Comparison of ENCODE assay signal across 8 mouse cellular contexts in genomic region chr11:102603496-102603850, GRCm38 (mm10). TPM values are rescaled to one million over a fixed set of nuclear protein-coding genes. Genes with fewer than 3 reads are reported as not detected.
DNase-seq lines count a peak whose midpoint lies in the region; ATAC-seq lines count a peak whose summit lies in the region.

No protein-coding gene starts in this region.

- peak overlapping the region; percentile 87 for H3K4me3 ChIP-seq in embryonic facial prominence, embryonic 10.5 days
- H3K4me3 ChIP-seq in heart, embryonic 16.5 days (ENCODE audit: low read length) = peak overlapping the region; percentile 62
- H3K4me3 ChIP-seq in midbrain, embryonic 10.5 days = peak overlapping the region; percentile 75

- H3K27ac ChIP-seq in embryonic facial prominence, embryonic 10.5 days (replicated peaks) = peak overlapping the region; percentile 99
- H3K27ac ChIP-seq in heart, embryonic 16.5 days (ENCODE audit: low read length) = peak overlapping the region; percentile 96
- peak overlapping the region; percentile 97 for H3K27ac ChIP-seq in midbrain, embryonic 10.5 days (replicated peaks)

- H3K27me3 ChIP-seq in embryonic facial prominence, embryonic 10.5 days (replicated peaks; ENCODE audit: low read depth, poor library complexity, severe bottlenecking) = peaks cover 10% of the 10 kb centered on the region
- H3K27me3 ChIP-seq in heart, embryonic 16.5 days (ENCODE audit: control insufficient read depth, insufficient read depth, low read length) = no peaks in the 10 kb centered on the region
- H3K27me3 ChIP-seq in midbrain, embryonic 10.5 days (ENCODE audit: low read depth, poor library complexity, severe bottlenecking) = peaks cover 34% of the 10 kb centered on the region

- no peaks in the 10 kb centered on the region for H3K9me3 ChIP-seq in embryonic facial prominence, embryonic 10.5 days
- H3K9me3 ChIP-seq in heart, embryonic 16.5 days (replicated peaks; ENCODE audit: control insufficient read depth, low read length) = no peaks in the 10 kb centered on the region
- H3K9me3 ChIP-seq in midbrain, embryonic 10.5 days (replicated peaks) = no peaks in the 10 kb centered on the region

- H3K4me2 ChIP-seq in heart, embryonic 16.5 days (ENCODE audit: low read depth, low read length) = peak overlapping the region; percentile 77

- peak; percentile 63 for ATAC-seq in heart, embryonic 16.5 days (replicated peaks; ENCODE audit: extremely low read depth, insufficient read depth, low FRiP score)

- H3K9ac ChIP-seq in heart, embryonic 16.5 days (ENCODE audit: low read length) = peak overlapping the region; percentile 77

- peak; percentile 16 to 46 for DNase-seq in layer of hippocampus, postnatal 14 days (ENCODE audit: low spot score in 2 of 2)
- no peak for DNase-seq in layer of hippocampus, postnatal 36 days
- no peak for DNase-seq in embryonic facial prominence, embryonic 10.5 days (ENCODE audit: low spot score)
- DNase-seq in kidney, postnatal 36 days = peak; percentile 64 to 69
- DNase-seq in midbrain, embryonic 10.5 days (ENCODE audit: low spot score) = peak; percentile 84
- DNase-seq in urinary bladder, postnatal 36 days (ENCODE audit: low spot score in 2 of 2) = peak; percentile 44 to 64
- no peak for DNase-seq in thymus, adult 18-20 months

- H3K4me1 ChIP-seq in embryonic facial prominence, embryonic 10.5 days = peaks cover 26% of the 10 kb centered on the region
- peaks cover 8% of the 10 kb centered on the region for H3K4me1 ChIP-seq in heart, embryonic 16.5 days (ENCODE audit: control insufficient read depth, insufficient read depth, low read length)
- peaks cover 58% of the 10 kb centered on the region for H3K4me1 ChIP-seq in midbrain, embryonic 10.5 days

- H3K36me3 ChIP-seq in embryonic facial prominence, embryonic 10.5 days (replicated peaks) = peaks cover 8% of the 10 kb centered on the region
- H3K36me3 ChIP-seq in heart, embryonic 16.5 days (ENCODE audit: control insufficient read depth, insufficient read depth) = no peaks in the 10 kb centered on the region
- H3K36me3 ChIP-seq in midbrain, embryonic 10.5 days = peaks cover 3% of the 10 kb centered on the region; the same call in 1 of the 2 replicates

- 1% methylated on average over 10 of the region's 10 CpGs for WGBS in embryonic facial prominence, embryonic 10.5 days
- WGBS in heart, embryonic 16.5 days = 2% methylated on average over 10 of the region's 10 CpGs
- WGBS in midbrain, embryonic 10.5 days = 2% methylated on average over 10 of the region's 10 CpGs

RNA-seq across cellular contexts. Expression of gene Fzd2, which starts 0.7 kb away (rescaled TPM):
- 1 to 10 TPM; 8.5 to 9.4 TPM for total RNA-seq in layer of hippocampus, postnatal 14 days (2021)
- 1 to 10 TPM; 6.3 to 8.9 TPM for total RNA-seq in layer of hippocampus, postnatal 36 days (2021)
- polyA plus RNA-seq in embryonic facial prominence, embryonic 10.5 days (2016; fragmentation: Nextera tagmentation; extraction: Ambion mirVana) = 45.8 and 49.0 TPM in 2 replicates
- 12.4 and 15.6 TPM in 2 replicates for polyA plus RNA-seq in heart, embryonic 16.5 days (2015; fragmentation: Nextera tagmentation; extraction: Ambion mirVana)
- polyA plus RNA-seq in midbrain, embryonic 10.5 days (2016; fragmentation: Nextera tagmentation; extraction: Ambion mirVana) = 26.5 and 27.9 TPM in 2 replicates

RNA-seq across cellular contexts. Expression of gene Gm11627, which starts 24.2 kb away (rescaled TPM):
- total RNA-seq in layer of hippocampus, postnatal 14 days (2021) = 1 to 10 TPM; 6.4 to 6.9 TPM
- total RNA-seq in layer of hippocampus, postnatal 36 days (2021) = 1 to 10 TPM in 1 of 2 experiments, under 1 TPM in 1; 0.90 to 3.2 TPM
- polyA plus RNA-seq in embryonic facial prominence, embryonic 10.5 days (2016; fragmentation: Nextera tagmentation; extraction: Ambion mirVana) = 5.3 and 6.2 TPM in 2 replicates
- polyA plus RNA-seq in heart, embryonic 16.5 days (2015; fragmentation: Nextera tagmentation; extraction: Ambion mirVana) = 9.5 and 13.6 TPM in 2 replicates
- polyA plus RNA-seq in midbrain, embryonic 10.5 days (2016; fragmentation: Nextera tagmentation; extraction: Ambion mirVana) = 11.1 and 12.6 TPM in 2 replicates

RNA-seq across cellular contexts. Expression of gene Gpatch8, which starts 47.3 kb away (rescaled TPM):
- total RNA-seq in layer of hippocampus, postnatal 14 days (2021) = 10 to 100 TPM; 51.4 to 54.4 TPM
- 10 to 100 TPM; 44.1 to 58.6 TPM for total RNA-seq in layer of hippocampus, postnatal 36 days (2021)
- 74.6 and 76.7 TPM in 2 replicates for polyA plus RNA-seq in embryonic facial prominence, embryonic 10.5 days (2016; fragmentation: Nextera tagmentation; extraction: Ambion mirVana)
- polyA plus RNA-seq in heart, embryonic 16.5 days (2015; fragmentation: Nextera tagmentation; extraction: Ambion mirVana) = 33.9 and 39.2 TPM in 2 replicates
- polyA plus RNA-seq in midbrain, embryonic 10.5 days (2016; fragmentation: Nextera tagmentation; extraction: Ambion mirVana) = 65.5 and 73.8 TPM in 2 replicates

Comparison
In these comparisons a context has a peak if more than half of its experiments do, and no peak if none do; other contexts are left out.
1. DNase-seq: peak in layer of hippocampus, postnatal 14 days (2 of 2), kidney, postnatal 36 days (2 of 2), midbrain, embryonic 10.5 days (single experiment) and urinary bladder, postnatal 36 days (2 of 2); none in layer of hippocampus, postnatal 36 days (0 of 2), embryonic facial prominence, embryonic 10.5 days (single experiment) and thymus, adult 18-20 months (0 of 2).
2. Peak in every context shown above with its lines, with median percentiles within 50 percentile points of each other: H3K27ac ChIP-seq and H3K4me3 ChIP-seq.